Mouse (Mus musculus) forebrain, embryonic 16.5 days (tissue): ENCODE measurements at regions not wholly inside any gene's neighbourhood (a gene's known extent, or its start where the extent isn't known, plus 50 kb on each side); places are given as distances from the start of the nearest gene placed in this dataset.
A peak's percentile ranks its signal among the peaks of the same experiment; 100 is the strongest.

Experiments
- ATAC-seq: fragments of 200-750 bp; cut with Nextera tagmentation; 2 replicates; pipeline ENCODE4 v1.8.0; 2017; ENCODE audit warnings: mild to moderate bottlenecking, moderate library complexity
- H3K27ac ChIP-seq: fragments of 300-500 bp; sonication (generic); 2 replicates; pipeline ENCODE4 v1.5.1; 2014; ENCODE audit warnings: low read length, control low read depth
- H3K27me3 ChIP-seq: fragments of 300-500 bp; sonication (generic); replicated peaks from 2 replicates; pipeline ENCODE4 v1.6.1; 2014; ENCODE audit warnings: low read length; ENCODE audit not compliant: control insufficient read depth, insufficient read depth
- H3K36me3 ChIP-seq: fragments of 300-500 bp; sonication (generic); 2 replicates; pipeline ENCODE4 v1.6.1; 2014; ENCODE audit not compliant: control insufficient read depth, insufficient read depth
- H3K4me1 ChIP-seq: fragments of 300-500 bp; sonication (generic); replicated peaks from 2 replicates; pipeline ENCODE4 v1.6.1; 2014; ENCODE audit warnings: low read length; ENCODE audit not compliant: control insufficient read depth, insufficient read depth
- H3K4me2 ChIP-seq: fragments of 300-500 bp; sonication (generic); 2 replicates; pipeline ENCODE4 v1.6.1; 2014; ENCODE audit warnings: mild to moderate bottlenecking, low read length, control low read depth
- H3K4me3 ChIP-seq: fragments of 300-500 bp; sonication (generic); replicated peaks from 2 replicates; pipeline ENCODE4 v1.5.1; 2014; ENCODE audit warnings: mild to moderate bottlenecking, low read length, control low read depth
- H3K9ac ChIP-seq: fragments of 300-500 bp; sonication (generic); replicated peaks from 2 replicates; pipeline ENCODE4 v1.6.1; 2014; ENCODE audit warnings: low read depth, low read length, control low read depth
- H3K9me3 ChIP-seq: fragments of 300-500 bp; sonication (generic); 2 replicates; pipeline ENCODE4 v1.6.1; 2016; ENCODE audit warnings: low read length; ENCODE audit not compliant: control insufficient read depth
- WGBS: fragments of 180-500 bp; shearing (Covaris S2); extraction: QIAGEN DNeasy Blood & Tissue Kit; methylation state at CpG from one replicate; pipeline ENCODE4 v1.1.7; 2014; 5-methylcytosine and 5-hydroxymethylcytosine counted together

DNA sequence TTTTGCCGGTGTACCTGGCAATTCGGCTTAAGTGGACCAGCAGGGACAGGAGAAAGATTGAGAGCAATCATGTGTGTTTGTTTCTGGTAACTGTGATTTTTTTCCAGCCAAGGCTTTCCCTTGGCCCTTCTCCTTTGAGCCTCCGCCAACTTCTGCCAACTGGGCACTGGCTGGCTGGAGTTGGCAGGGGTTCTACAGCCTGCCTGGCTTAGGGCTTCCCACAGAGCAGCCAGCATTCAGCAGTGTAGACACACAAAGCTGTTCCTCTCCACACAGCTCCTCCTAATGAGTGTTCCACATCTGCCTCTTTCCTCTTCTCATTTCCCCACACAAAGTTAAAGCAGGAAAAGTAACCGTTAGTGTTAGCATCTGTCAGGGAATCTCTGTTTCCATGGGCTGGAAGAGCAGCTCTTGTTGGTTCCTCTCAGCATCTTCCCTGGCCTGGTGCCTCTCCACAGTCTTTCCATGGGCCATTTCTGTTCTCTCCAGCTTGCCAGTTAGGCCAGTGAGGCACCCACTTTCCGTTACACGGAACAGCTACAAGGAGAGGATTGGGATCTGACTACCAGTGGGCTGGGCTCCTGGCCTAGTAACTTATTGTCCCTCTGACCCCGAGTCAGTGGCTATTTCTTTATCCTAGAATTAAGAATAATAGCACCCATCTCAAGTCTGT lies 68.0 kb upstream of the Rbm24 start:
- Histone ChIP-seq H3K27ac (peak overlapping the region; percentile 20), H3K27me3 (no peaks in the 10 kb centered on the region), H3K4me2 (no peak overlapping the region), H3K9ac (no peak overlapping the region), H3K36me3 (no peaks in the 10 kb centered on the region), H3K4me1 (peaks cover 12% of the 10 kb centered on the region), H3K4me3 (no peak overlapping the region), H3K9me3 (no peaks in the 10 kb centered on the region)
- ATAC-seq = peak; percentile 94
- WGBS = 26% methylated on average over 7 of the region's 7 CpGs

DNA sequence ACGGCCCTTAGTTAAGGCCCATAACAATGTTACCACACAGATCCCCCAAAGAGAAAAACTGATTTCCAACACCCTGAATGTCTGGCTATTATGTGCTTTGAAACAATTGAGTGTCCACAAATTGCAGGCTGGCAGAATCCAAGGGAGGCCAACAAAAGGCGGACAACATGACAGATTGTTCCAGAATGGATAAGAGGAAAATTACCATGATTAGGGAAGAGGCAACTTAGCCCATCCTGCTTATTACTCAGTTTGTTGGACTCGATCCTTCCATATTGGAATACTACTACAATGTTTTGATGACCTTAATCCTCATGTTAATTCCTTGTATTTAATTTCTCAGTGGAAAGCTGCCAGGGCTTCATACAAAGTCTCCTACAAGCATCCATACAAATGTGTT lies 62.9 kb upstream of the Rbm24 start:
- Histone ChIP-seq H3K36me3 (no peaks in the 10 kb centered on the region), H3K9me3 (no peaks in the 10 kb centered on the region), H3K4me3 (no peak overlapping the region), H3K4me2 (no peak overlapping the region), H3K27me3 (no peaks in the 10 kb centered on the region), H3K27ac (no peak overlapping the region), H3K4me1 (peaks cover 5% of the 10 kb centered on the region), H3K9ac (no peak overlapping the region)
- 38% methylated on average over 3 of the region's 3 CpGs for WGBS
- ATAC-seq = peak; percentile 49; the same call in 1 of the 2 replicates

GRCm38 (mm10) chr13:46355975-46356374 lies 62.3 kb upstream of the Rbm24 start:
- Histone ChIP-seq H3K27ac (no peak overlapping the region), H3K27me3 (no peaks in the 10 kb centered on the region), H3K9ac (no peak overlapping the region), H3K36me3 (no peaks in the 10 kb centered on the region), H3K4me1 (peaks cover 3% of the 10 kb centered on the region; the same call in 1 of the 2 replicates), H3K4me3 (no peak overlapping the region), H3K4me2 (no peak overlapping the region), H3K9me3 (no peaks in the 10 kb centered on the region)
- ATAC-seq = no peak
- WGBS = 94% methylated on average over 1 of the region's 1 CpGs

- H3K4me2 ChIP-seq = no peak overlapping the region
- no peak overlapping the region for H3K9ac ChIP-seq
- peaks cover 6% of the 10 kb centered on the region; the same call in 1 of the 2 replicates for H3K4me1 ChIP-seq
- H3K27me3 ChIP-seq = no peaks in the 10 kb centered on the region
- H3K36me3 ChIP-seq = no peaks in the 10 kb centered on the region
- no peak overlapping the region for H3K4me3 ChIP-seq
- no peak for ATAC-seq
- 93% methylated on average over 9 of the region's 9 CpGs for WGBS
- H3K9me3 ChIP-seq = no peaks in the 10 kb centered on the region
- no peak overlapping the region for H3K27ac ChIP-seq
Observed at GRCm38 (mm10) chr13:46357037-46357436, 61.2 kb upstream of the Rbm24 start.

- no peak overlapping the region for H3K27ac ChIP-seq
Observed at GRCm38 (mm10) chr13:46360495-46361120, 57.6 kb upstream of the Rbm24 start.

GRCm38 (mm10) chr13:46363456-46364201 lies 54.6 kb upstream of the Rbm24 start:
- Histone ChIP-seq H3K36me3 (no peaks in the 10 kb centered on the region), H3K4me1 (peaks cover 14% of the 10 kb centered on the region; the same call in 1 of the 2 replicates), H3K9ac (no peak overlapping the region), H3K4me3 (no peak overlapping the region), H3K9me3 (no peaks in the 10 kb centered on the region), H3K27me3 (no peaks in the 10 kb centered on the region), H3K4me2 (no peak overlapping the region), H3K27ac (peak overlapping the region; percentile 77)
- peak; percentile 52 for ATAC-seq
- WGBS = 70% methylated on average over 13 of the region's 13 CpGs

More at GRCm38 (mm10) chr13:46360495-46361120, 57.6 kb upstream of the Rbm24 start:
- Histone ChIP-seq H3K27me3 (no peaks in the 10 kb centered on the region), H3K9ac (no peak overlapping the region), H3K36me3 (no peaks in the 10 kb centered on the region), H3K4me3 (no peak overlapping the region), H3K9me3 (no peaks in the 10 kb centered on the region), H3K4me2 (no peak overlapping the region), H3K4me1 (peaks cover 14% of the 10 kb centered on the region; the same call in 1 of the 2 replicates)
- WGBS = 62% methylated on average over 12 of the region's 12 CpGs
- ATAC-seq = no peak

DNA sequence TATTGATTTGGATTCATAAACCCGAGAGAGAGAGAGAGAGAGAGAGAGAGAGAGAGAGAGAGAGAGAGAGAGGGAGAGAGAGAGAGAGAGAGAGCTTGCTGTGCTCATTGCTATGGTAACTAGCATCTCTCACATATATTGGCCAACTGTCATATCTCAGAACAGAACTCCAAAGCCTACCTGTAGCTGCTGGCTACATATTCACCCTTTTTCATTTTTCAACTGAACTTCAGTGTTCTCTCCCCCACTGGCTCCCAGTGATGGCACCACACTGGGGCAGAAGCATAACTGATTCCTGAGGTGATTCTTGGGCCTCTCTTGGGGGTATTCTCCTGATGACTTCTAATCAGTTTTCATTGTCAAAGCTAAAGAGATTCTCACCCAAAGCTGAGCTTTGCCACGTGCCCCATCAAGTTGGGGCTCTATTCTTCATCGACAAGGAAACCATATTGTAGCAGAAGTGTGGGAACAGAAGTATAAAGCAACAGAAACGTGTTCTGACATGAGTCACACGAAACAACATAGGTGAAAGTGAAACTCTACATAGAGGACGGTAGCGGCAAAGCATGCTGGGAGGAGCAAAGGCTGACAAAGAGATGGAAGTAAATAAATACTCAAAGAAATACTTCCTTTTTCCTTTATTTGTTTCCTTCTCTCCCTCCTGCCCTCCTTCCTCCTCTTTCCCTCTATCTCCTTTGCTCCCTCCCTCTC lies 53.9 kb upstream of the Rbm24 start:
- ATAC-seq = peak; percentile 54; the same call in 1 of the 2 replicates

DNA sequence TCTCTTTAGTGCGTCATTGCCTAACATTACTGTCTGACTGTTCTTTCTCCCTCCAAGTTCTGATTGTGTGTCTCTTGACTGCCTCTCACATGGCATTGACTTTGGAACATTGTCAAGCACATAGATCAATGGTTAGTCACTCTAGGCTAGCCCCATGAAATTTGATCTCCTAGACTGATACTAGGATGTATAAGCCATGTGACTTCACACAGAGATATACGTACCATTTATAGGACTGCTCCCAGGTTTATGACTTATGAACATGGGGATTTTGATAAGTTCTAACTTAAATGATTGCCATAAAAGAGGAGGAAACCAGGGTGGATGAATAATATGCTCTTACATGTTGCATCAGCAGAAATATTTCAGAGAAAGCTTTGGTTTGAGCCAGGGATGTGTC lies 52.9 kb upstream of the Rbm24 start:
- Histone ChIP-seq H3K36me3 (no peaks in the 10 kb centered on the region), H3K9me3 (no peaks in the 10 kb centered on the region), H3K27me3 (no peaks in the 10 kb centered on the region), H3K9ac (no peak overlapping the region), H3K27ac (no peak overlapping the region), H3K4me1 (peaks cover 14% of the 10 kb centered on the region; the same call in 1 of the 2 replicates), H3K4me2 (no peak overlapping the region), H3K4me3 (no peak overlapping the region)
- 95% methylated on average over 2 of the region's 2 CpGs for WGBS
- no peak for ATAC-seq

More for the DNA sequence above, 53.9 kb upstream of the Rbm24 start:
- H3K27ac ChIP-seq = peak overlapping the region; percentile 77
- H3K36me3 ChIP-seq = no peaks in the 10 kb centered on the region
- no peak overlapping the region for H3K4me2 ChIP-seq
- no peak overlapping the region for H3K9ac ChIP-seq
- WGBS = 79% methylated on average over 7 of the region's 7 CpGs
- H3K9me3 ChIP-seq = no peaks in the 10 kb centered on the region
- H3K4me1 ChIP-seq = peaks cover 14% of the 10 kb centered on the region; the same call in 1 of the 2 replicates
- H3K27me3 ChIP-seq = no peaks in the 10 kb centered on the region
- H3K4me3 ChIP-seq = no peak overlapping the region
